Mouse (Mus musculus): Measurements from ENCODE around the gene Olfr1339. TPM values are rescaled to one million over a fixed set of nuclear protein-coding genes. Genes with fewer than 3 reads are reported as not detected.

The Olfr1339 gene
- total RNA-seq (2023): not detected

GRCm38 (mm10) chr4:118731875-118732274 is at the start of gene Olfr1339:
Gene Olfr1339 (plus strand): TSS chr4:118732175.

GRCm38 (mm10) chr4:118692412-118692973 is 39.5 kb upstream of the Olfr1339 start, which contains the start of gene Olfr1342:
Gene Olfr1342 (minus strand): TSS chr4:118692756.

GRCm38 (mm10) chr4:118703223-118703622 is 28.8 kb upstream of the Olfr1339 start, which contains the start of gene Olfr1341:
Gene Olfr1341 (plus strand): TSS chr4:118703523.

GRCm38 (mm10) chr4:118719838-118720237 is 12.1 kb upstream of the Olfr1339 start, which contains the start of gene Olfr1340:
Gene Olfr1340 (plus strand): TSS chr4:118720138.

GRCm38 (mm10) chr4:118758637-118759036 is 26.7 kb downstream of the Olfr1339 start, which contains the start of gene Olfr1338:
Gene Olfr1338 (minus strand): TSS chr4:118758737.

GRCm38 (mm10) chr4:118782486-118782885 is 50.5 kb downstream of the Olfr1339 start, which contains the start of gene Olfr1337:
Gene Olfr1337 (minus strand): TSS chr4:118782586.

Other genes starting within 250 kb of the Olfr1339 start
- not detected for gene Tie1, start 242.1 kb upstream of the Olfr1339 start, total RNA-seq (2023)
- gene 2610528J11Rik, start 205.2 kb upstream of the Olfr1339 start, total RNA-seq (2023): not detected
- not detected for gene Tmem125, start 188.1 kb upstream of the Olfr1339 start, total RNA-seq (2023)
- under 1 TPM in 1 of 2 experiments, not detected in 1; 0.15 TPM for gene Cfap57, start 111.4 kb upstream of the Olfr1339 start, total RNA-seq (2023)
- gene Ebna1bp2, start 111.4 kb upstream of the Olfr1339 start, total RNA-seq (2023): 10 to 100 TPM; 74.4 to 86.4 TPM
- gene Olfr62, start 73.2 kb upstream of the Olfr1339 start, total RNA-seq (2023): not detected
- not detected for gene Olfr1342, start 39.4 kb upstream of the Olfr1339 start, total RNA-seq (2023)
- not detected for gene Olfr1341, start 28.7 kb upstream of the Olfr1339 start, total RNA-seq (2023)
- gene Olfr1340, start 12.0 kb upstream of the Olfr1339 start, total RNA-seq (2023): not detected
- gene Olfr1338, start 26.6 kb downstream of the Olfr1339 start, total RNA-seq (2023): not detected
- gene Olfr1337, start 50.4 kb downstream of the Olfr1339 start, total RNA-seq (2023): not detected
- gene Olfr1335, start 77.8 kb downstream of the Olfr1339 start, total RNA-seq (2023): not detected
- gene Olfr1333, start 104.1 kb downstream of the Olfr1339 start, total RNA-seq (2023): not detected
- gene Olfr1331, start 132.5 kb downstream of the Olfr1339 start, total RNA-seq (2023): not detected
- not detected for gene Olfr1330, start 156.4 kb downstream of the Olfr1339 start, total RNA-seq (2023)
- not detected for gene Olfr1329, start 185.3 kb downstream of the Olfr1339 start, total RNA-seq (2023)
- not detected for gene Olfr1328, start 206.4 kb downstream of the Olfr1339 start, total RNA-seq (2023)
- not detected for gene Lao1, start 229.4 kb downstream of the Olfr1339 start, total RNA-seq (2023)

Data from T-cell, adult 66 days (primary cell).